26 mouse cellular contexts compared by ENCODE assay signal in genomic region chr5:18289530-18289929, GRCm38 (mm10).
DNase-seq lines count a peak whose midpoint lies in the region; ATAC-seq and TF ChIP-seq lines count a peak whose summit lies in the region.
"Had no signal": no experiment of that assay in that cellular context is flagged by ENCODE, and none has a peak within 500 bp of the region (broad histone marks: within the 10 kb centered on the region; RNA-seq: fewer than 3 reads in every experiment).

No protein-coding gene starts in this region.

- no peak for TF ChIP-seq POLR2A in brain, embryonic 14.5 days (IDR thresholded peaks at IDR 0.05; ENCODE audit: borderline replicate concordance, extremely low read depth, insufficient read depth, insufficient read length, poor library complexity, severe bottlenecking)

- no peak overlapping the region for H3K4me3 ChIP-seq in forebrain, embryonic 12.5 days (replicated peaks)
- H3K4me3 ChIP-seq in forebrain, embryonic 11.5 days (ENCODE audit: low read depth, low read length): no peak overlapping the region
- H3K4me3 ChIP-seq in midbrain, embryonic 11.5 days (ENCODE audit: low read depth, low read length): no peak overlapping the region
- no peak overlapping the region for H3K4me3 ChIP-seq in midbrain, embryonic 10.5 days
- H3K4me3 ChIP-seq: embryonic facial prominence, embryonic 12.5 days; embryonic facial prominence, embryonic 15.5 days; heart, adult 2 months; heart, embryonic 10.5 days; heart, embryonic 13.5 days had no signal

- H3K9ac ChIP-seq in forebrain, embryonic 12.5 days: no peak overlapping the region
- H3K9ac ChIP-seq in forebrain, embryonic 11.5 days (ENCODE audit: low read length): no peak overlapping the region
- H3K9ac ChIP-seq in midbrain, embryonic 11.5 days (ENCODE audit: low read length): no peak overlapping the region
- H3K9ac ChIP-seq: embryonic facial prominence, embryonic 12.5 days; embryonic facial prominence, embryonic 15.5 days; heart, embryonic 13.5 days; hindbrain, embryonic 14.5 days had no signal

- H3K9me3 ChIP-seq in forebrain, embryonic 12.5 days: no peaks in the 10 kb centered on the region
- H3K9me3 ChIP-seq in forebrain, embryonic 11.5 days (ENCODE audit: control insufficient read depth, low read length): no peaks in the 10 kb centered on the region
- no peaks in the 10 kb centered on the region for H3K9me3 ChIP-seq in midbrain, embryonic 11.5 days (ENCODE audit: control insufficient read depth, low read length)
- peaks cover 6% of the 10 kb centered on the region; the same call in 1 of the 2 replicates for H3K9me3 ChIP-seq in midbrain, embryonic 10.5 days (replicated peaks)
- H3K9me3 ChIP-seq: heart, embryonic 13.5 days had no signal

- H3K36me3 ChIP-seq in forebrain, embryonic 12.5 days (replicated peaks): 0 out of 2 replicates have a peak, but pooled peaks cover 7% of the 10 kb centered on the region
- no peaks in the 10 kb centered on the region for H3K36me3 ChIP-seq in forebrain, embryonic 11.5 days (ENCODE audit: control insufficient read depth, insufficient read depth, low read length)
- H3K36me3 ChIP-seq in midbrain, embryonic 11.5 days (ENCODE audit: control insufficient read depth, insufficient read depth, low read length): no peaks in the 10 kb centered on the region
- H3K36me3 ChIP-seq in midbrain, embryonic 10.5 days: peaks cover 27% of the 10 kb centered on the region
- H3K36me3 ChIP-seq: embryonic facial prominence, embryonic 12.5 days had no signal

- peak overlapping the region; percentile 47; the same call in 1 of the 2 replicates for H3K27ac ChIP-seq in forebrain, embryonic 12.5 days
- H3K27ac ChIP-seq in forebrain, embryonic 11.5 days (ENCODE audit: low read depth, low read length): no peak overlapping the region
- no peak overlapping the region for H3K27ac ChIP-seq in midbrain, embryonic 11.5 days (ENCODE audit: low read depth, low read length)
- no peak overlapping the region for H3K27ac ChIP-seq in midbrain, embryonic 10.5 days (replicated peaks)
- H3K27ac ChIP-seq: embryonic facial prominence, embryonic 12.5 days; embryonic facial prominence, embryonic 15.5 days; heart, adult 2 months; heart, embryonic 10.5 days; heart, embryonic 13.5 days; hindbrain, embryonic 14.5 days; hindbrain, postnatal 0 days had no signal

- WGBS in forebrain, embryonic 12.5 days: 27% methylated on average over 4 of the region's 4 CpGs
- WGBS in forebrain, embryonic 11.5 days: 29% methylated on average over 4 of the region's 4 CpGs
- WGBS in midbrain, embryonic 11.5 days: 58% methylated on average over 4 of the region's 4 CpGs
- WGBS in midbrain, embryonic 10.5 days: 69% methylated on average over 4 of the region's 4 CpGs

- no peaks in the 10 kb centered on the region for H3K27me3 ChIP-seq in forebrain, embryonic 12.5 days
- H3K27me3 ChIP-seq in forebrain, embryonic 11.5 days (ENCODE audit: control insufficient read depth, insufficient read depth, low read length): no peaks in the 10 kb centered on the region
- no peaks in the 10 kb centered on the region for H3K27me3 ChIP-seq in midbrain, embryonic 11.5 days (ENCODE audit: control insufficient read depth, insufficient read depth, low read length)
- H3K27me3 ChIP-seq in midbrain, embryonic 10.5 days (ENCODE audit: low read depth, poor library complexity, severe bottlenecking): no peaks in the 10 kb centered on the region
- H3K27me3 ChIP-seq: embryonic facial prominence, embryonic 12.5 days; embryonic facial prominence, embryonic 15.5 days; heart, embryonic 13.5 days had no signal

- H3K4me1 ChIP-seq in forebrain, embryonic 12.5 days: peaks cover 7% of the 10 kb centered on the region; the same call in 1 of the 2 replicates
- H3K4me1 ChIP-seq in forebrain, embryonic 11.5 days (replicated peaks; ENCODE audit: control insufficient read depth, insufficient read depth, low read length): no peaks in the 10 kb centered on the region; the same call in 1 of the 2 replicates
- no peaks in the 10 kb centered on the region for H3K4me1 ChIP-seq in midbrain, embryonic 11.5 days (ENCODE audit: control insufficient read depth, insufficient read depth, low read length)
- peaks cover 6% of the 10 kb centered on the region; the same call in 1 of the 2 replicates for H3K4me1 ChIP-seq in midbrain, embryonic 10.5 days
- H3K4me1 ChIP-seq: embryonic facial prominence, embryonic 12.5 days; embryonic facial prominence, embryonic 15.5 days; heart, embryonic 10.5 days had no signal

- no peak for ATAC-seq in forebrain, embryonic 12.5 days (ENCODE audit: low FRiP score)
- no peak for ATAC-seq in forebrain, embryonic 11.5 days (replicated peaks; ENCODE audit: low FRiP score)
- ATAC-seq in midbrain, embryonic 11.5 days (ENCODE audit: low FRiP score): no peak
- ATAC-seq: activated CD4-positive, CD25-positive, alpha-beta regulatory T cell, adult 4 months; hindbrain, postnatal 0 days; inflammation-experienced regulatory T-cells, adult 6 months; intestine, embryonic 16.5 days had no signal

- TF ChIP-seq CTCF in brain, embryonic 14.5 days (IDR thresholded peaks at IDR 0.05; ENCODE audit: borderline replicate concordance, extremely low read depth, insufficient read depth, insufficient read length): no peak

- no peak overlapping the region for H3K4me2 ChIP-seq in forebrain, embryonic 12.5 days
- no peak overlapping the region for H3K4me2 ChIP-seq in forebrain, embryonic 11.5 days (ENCODE audit: low read depth, low read length, severe bottlenecking)
- no peak overlapping the region for H3K4me2 ChIP-seq in midbrain, embryonic 11.5 days
- H3K4me2 ChIP-seq: embryonic facial prominence, embryonic 12.5 days; embryonic facial prominence, embryonic 15.5 days; heart, embryonic 13.5 days; hindbrain, embryonic 14.5 days had no signal

- DNase-seq in forebrain, embryonic 11.5 days (ENCODE audit: low spot score): no peak
- peak; percentile 54 for DNase-seq in midbrain, embryonic 11.5 days (ENCODE audit: low spot score, missing footprints)
- DNase-seq in midbrain, embryonic 10.5 days (ENCODE audit: low spot score): no peak
- peak; percentile 78 for DNase-seq in brain, embryonic 14.5 days (ENCODE audit: low read depth)
- DNase-seq in urinary bladder, postnatal 25 days (ENCODE audit: low spot score): no peak
- DNase-seq: adrenal gland, postnatal 10 days; adrenal gland, postnatal 36 days; cerebellum, adult 11 months; cerebellum, adult 2 months; cerebellum, adult 9-11 months; cerebellum, postnatal 25 days; gastrocnemius, postnatal 10 days; gastrocnemius, postnatal 36 days; heart, adult 2 months; heart, postnatal 14 days; heart, postnatal 4 days had no signal

Comparison
In these comparisons a context has a peak if more than half of its experiments do, and no peak if none do; other contexts are left out.
1. DNase-seq: peak in midbrain, embryonic 11.5 days (single experiment) and brain, embryonic 14.5 days (single experiment); none in forebrain, embryonic 11.5 days (single experiment), midbrain, embryonic 10.5 days (single experiment) and urinary bladder, postnatal 25 days (single experiment).